Mouse (Mus musculus): Measurements from ENCODE around the gene Npas4. TPM values are rescaled to one million over a fixed set of nuclear protein-coding genes. Genes with fewer than 3 reads are reported as not detected.

The Npas4 gene
- polyA plus RNA-seq, 1 experiment from 2014 or later: not detected

Other genes with a start within 250 kb of the Npas4 start
- 110 and 134 TPM in 2 replicates for gene Rbm4b, start 233.8 kb downstream of the Npas4 start, polyA plus RNA-seq (2016; fragmentation: Nextera tagmentation; extraction: Ambion mirVana)
- gene Rbm4, start 196.4 kb downstream of the Npas4 start, polyA plus RNA-seq (2016; fragmentation: Nextera tagmentation; extraction: Ambion mirVana): 93.6 and 108 TPM in 2 replicates
- gene Gm21992, start 178.7 kb downstream of the Npas4 start, polyA plus RNA-seq (2016; fragmentation: Nextera tagmentation; extraction: Ambion mirVana): 35.3 and 37.6 TPM in 2 replicates
- gene Rbm14, start 178.7 kb downstream of the Npas4 start, polyA plus RNA-seq (2016; fragmentation: Nextera tagmentation; extraction: Ambion mirVana): 136 TPM in 2 replicates
- 41.6 and 43.1 TPM in 2 replicates for gene Ccs, start 151.0 kb downstream of the Npas4 start, polyA plus RNA-seq (2016; fragmentation: Nextera tagmentation; extraction: Ambion mirVana)
- gene Ccdc87, start 150.9 kb downstream of the Npas4 start, polyA plus RNA-seq (2016; fragmentation: Nextera tagmentation; extraction: Ambion mirVana): 0.07 and 0.14 TPM in 2 replicates
- 29.8 and 38.4 TPM in 2 replicates for gene Ctsf, start 135.2 kb downstream of the Npas4 start, polyA plus RNA-seq (2016; fragmentation: Nextera tagmentation; extraction: Ambion mirVana)
- 0.99 and 1.9 TPM in 2 replicates for gene Actn3, start 112.4 kb downstream of the Npas4 start, polyA plus RNA-seq (2016; fragmentation: Nextera tagmentation; extraction: Ambion mirVana)
- gene Zdhhc24, start 111.6 kb downstream of the Npas4 start, polyA plus RNA-seq (2016; fragmentation: Nextera tagmentation; extraction: Ambion mirVana): 14.6 and 17.7 TPM in 2 replicates
- gene Bbs1, start 83.7 kb downstream of the Npas4 start, polyA plus RNA-seq (2016; fragmentation: Nextera tagmentation; extraction: Ambion mirVana): 7.0 and 10.3 TPM in 2 replicates
- gene Dpp3, start 62.0 kb downstream of the Npas4 start, polyA plus RNA-seq (2016; fragmentation: Nextera tagmentation; extraction: Ambion mirVana): 197 and 214 TPM in 2 replicates
- gene Peli3, start 47.2 kb downstream of the Npas4 start, polyA plus RNA-seq (2016; fragmentation: Nextera tagmentation; extraction: Ambion mirVana): 1.5 and 1.9 TPM in 2 replicates
- 156 and 163 TPM in 2 replicates for gene Mrpl11, start 28.2 kb downstream of the Npas4 start, polyA plus RNA-seq (2016; fragmentation: Nextera tagmentation; extraction: Ambion mirVana)
- 7.4 and 8.6 TPM in 2 replicates for gene Slc29a2, start 33.5 kb upstream of the Npas4 start, polyA plus RNA-seq (2016; fragmentation: Nextera tagmentation; extraction: Ambion mirVana)
- 39.4 and 42.1 TPM in 2 replicates for gene B4gat1, start 48.5 kb upstream of the Npas4 start, polyA plus RNA-seq (2016; fragmentation: Nextera tagmentation; extraction: Ambion mirVana)
- 2.2 and 4.4 TPM in 2 replicates for gene AC124502.3, start 48.6 kb upstream of the Npas4 start, polyA plus RNA-seq (2016; fragmentation: Nextera tagmentation; extraction: Ambion mirVana)
- 83.2 and 85.6 TPM in 2 replicates for gene Brms1, start 51.0 kb upstream of the Npas4 start, polyA plus RNA-seq (2016; fragmentation: Nextera tagmentation; extraction: Ambion mirVana)
- gene Rin1, start 60.2 kb upstream of the Npas4 start, polyA plus RNA-seq (2016; fragmentation: Nextera tagmentation; extraction: Ambion mirVana): 2.5 and 2.8 TPM in 2 replicates
- 25.3 and 34.1 TPM in 2 replicates for gene Cd248, start 77.8 kb upstream of the Npas4 start, polyA plus RNA-seq (2016; fragmentation: Nextera tagmentation; extraction: Ambion mirVana)
- 0.97 and 1.0 TPM in 2 replicates for gene Tmem151a, start 95.2 kb upstream of the Npas4 start, polyA plus RNA-seq (2016; fragmentation: Nextera tagmentation; extraction: Ambion mirVana)
- 85.1 and 90.7 TPM in 2 replicates for gene Yif1a, start 98.2 kb upstream of the Npas4 start, polyA plus RNA-seq (2016; fragmentation: Nextera tagmentation; extraction: Ambion mirVana)
- 42.2 and 72.4 TPM in 2 replicates for gene Cnih2, start 108.2 kb upstream of the Npas4 start, polyA plus RNA-seq (2016; fragmentation: Nextera tagmentation; extraction: Ambion mirVana)
- 267 and 280 TPM in 2 replicates for gene Rab1b, start 116.8 kb upstream of the Npas4 start, polyA plus RNA-seq (2016; fragmentation: Nextera tagmentation; extraction: Ambion mirVana)
- gene Klc2, start 128.2 kb upstream of the Npas4 start, polyA plus RNA-seq (2016; fragmentation: Nextera tagmentation; extraction: Ambion mirVana): 31.1 and 40.7 TPM in 2 replicates

Measured in midbrain, embryonic 10.5 days (tissue).